Mouse (Mus musculus) liver, embryonic 12.5 days (tissue): Measurements from ENCODE around the gene Myo3b. TPM values are rescaled to one million over a fixed set of nuclear protein-coding genes. Genes with fewer than 3 reads are reported as not detected.

Experiments used
- ATAC-seq: fragments of 200-750 bp; cut with Nextera tagmentation; 2 replicates; pipeline ENCODE4 v1.8.0; 2017; ENCODE audit warnings: moderate number of reproducible peaks, mild to moderate bottlenecking, moderate library complexity
- H3K27ac ChIP-seq: fragments of 300-500 bp; sonication (generic); 2 replicates; pipeline ENCODE4 v1.5.1; 2016; ENCODE audit warnings: mild to moderate bottlenecking
- H3K27me3 ChIP-seq: fragments of 300-500 bp; sonication (generic); replicated peaks from 2 replicates; pipeline ENCODE4 v1.6.1; 2016; ENCODE audit warnings: mild to moderate bottlenecking, moderate library complexity
- H3K36me3 ChIP-seq: fragments of 300-500 bp; sonication (generic); 2 replicates; pipeline ENCODE4 v1.6.1; 2016; ENCODE audit warnings: mild to moderate bottlenecking, moderate library complexity
- H3K4me1 ChIP-seq: fragments of 300-500 bp; sonication (generic); 2 replicates; pipeline ENCODE4 v1.6.1; 2016
- H3K4me2 ChIP-seq: fragments of 300-500 bp; sonication (generic); 2 replicates; pipeline ENCODE4 v1.6.1; 2016; ENCODE audit warnings: mild to moderate bottlenecking, moderate library complexity
- H3K4me3 ChIP-seq: fragments of 300-500 bp; sonication (generic); 2 replicates; pipeline ENCODE4 v1.5.1; 2016; ENCODE audit warnings: mild to moderate bottlenecking, moderate library complexity
- H3K9ac ChIP-seq: fragments of 300-500 bp; sonication (generic); 2 replicates; pipeline ENCODE4 v1.6.1; 2016; ENCODE audit warnings: mild to moderate bottlenecking, moderate library complexity
- H3K9me3 ChIP-seq: fragments of 300-500 bp; sonication (generic); replicated peaks from 2 replicates; pipeline ENCODE4 v1.6.1; 2016; ENCODE audit warnings: mild to moderate bottlenecking, moderate library complexity
- WGBS: fragments of 180-500 bp; shearing (Covaris S2); methylation state at CpG from one replicate; pipeline ENCODE4 v1.1.7; 2016; ENCODE audit not compliant: insufficient replicate concordance; 5-methylcytosine and 5-hydroxymethylcytosine counted together
- polyA plus RNA-seq: library from polyadenylated mRNA; unstranded; fragments of >200 nt; fragmentation: Nextera tagmentation; extraction: Ambion mirVana; gene quantifications from 2 replicates; pipeline ENCODE4 v1.2.1, GENCODE M21; 2016

Gene Myo3b
- polyA plus RNA-seq, 1 experiment from 2014 or later, result not detected

- Histone ChIP-seq H3K4me1 (no peaks in the 10 kb centered on the region), H3K9me3 (no peaks in the 10 kb centered on the region), H3K36me3 (no peaks in the 10 kb centered on the region), H3K4me2 (no peak overlapping the region), H3K9ac (no peak overlapping the region), H3K27ac (no peak overlapping the region), H3K4me3 (no peak overlapping the region), H3K27me3 (no peaks in the 10 kb centered on the region)
- ATAC-seq, result no peak
- WGBS, result 58% methylated on average over 4 of the region's 4 CpGs
Observed at GRCm38 (mm10) chr2:70410298-70410885, 371.5 kb downstream of the Myo3b start.

- 74% methylated on average over 13 of the region's 13 CpGs for WGBS
- H3K4me3 ChIP-seq, result no peak overlapping the region
- H3K9ac ChIP-seq, result no peak overlapping the region
- no peaks in the 10 kb centered on the region for H3K27me3 ChIP-seq
- no peaks in the 10 kb centered on the region for H3K36me3 ChIP-seq
- no peak for ATAC-seq
- H3K9me3 ChIP-seq, result no peaks in the 10 kb centered on the region
- H3K27ac ChIP-seq, result no peak overlapping the region
- no peak overlapping the region for H3K4me2 ChIP-seq
- no peaks in the 10 kb centered on the region for H3K4me1 ChIP-seq
Observed at GRCm38 (mm10) chr2:70412315-70412714, 373.4 kb downstream of the Myo3b start.

GRCm38 (mm10) chr2:70414386-70414785 is 375.5 kb downstream of the Myo3b start:
- Histone ChIP-seq H3K4me1 (no peaks in the 10 kb centered on the region), H3K9ac (no peak overlapping the region), H3K36me3 (no peaks in the 10 kb centered on the region), H3K9me3 (no peaks in the 10 kb centered on the region), H3K4me2 (no peak overlapping the region), H3K27me3 (no peaks in the 10 kb centered on the region), H3K4me3 (no peak overlapping the region), H3K27ac (no peak overlapping the region)
- no peak for ATAC-seq
- 66% methylated on average over 1 of the region's 1 CpGs for WGBS

DNA sequence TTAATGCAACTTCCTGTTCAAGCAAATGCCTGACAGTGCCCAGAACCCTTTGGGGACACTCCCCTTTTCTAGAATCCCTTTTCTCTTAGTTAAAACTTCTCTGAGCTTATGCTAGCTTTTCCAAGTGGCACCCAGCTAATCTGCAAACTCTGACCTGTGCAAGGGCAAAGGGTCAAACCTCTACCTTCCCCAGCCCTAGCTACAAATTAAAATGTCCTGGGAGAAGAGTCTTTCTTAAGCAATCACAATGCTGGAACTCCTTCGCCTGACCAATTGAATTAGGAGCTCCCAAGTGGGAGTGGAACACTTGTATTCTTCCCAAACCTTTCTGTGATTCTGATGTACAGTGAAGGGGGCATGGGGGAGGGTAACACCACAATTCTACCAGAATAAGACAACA is 376.6 kb downstream of the Myo3b start:
- no peak overlapping the region for H3K27ac ChIP-seq
- no peaks in the 10 kb centered on the region for H3K4me1 ChIP-seq
- WGBS, result 58% methylated on average over 1 of the region's 1 CpGs
- H3K4me3 ChIP-seq, result no peak overlapping the region
- H3K36me3 ChIP-seq, result no peaks in the 10 kb centered on the region
- H3K4me2 ChIP-seq, result no peak overlapping the region
- ATAC-seq, result no peak
- H3K27me3 ChIP-seq, result no peaks in the 10 kb centered on the region
- H3K9me3 ChIP-seq, result no peaks in the 10 kb centered on the region
- H3K9ac ChIP-seq, result no peak overlapping the region

DNA sequence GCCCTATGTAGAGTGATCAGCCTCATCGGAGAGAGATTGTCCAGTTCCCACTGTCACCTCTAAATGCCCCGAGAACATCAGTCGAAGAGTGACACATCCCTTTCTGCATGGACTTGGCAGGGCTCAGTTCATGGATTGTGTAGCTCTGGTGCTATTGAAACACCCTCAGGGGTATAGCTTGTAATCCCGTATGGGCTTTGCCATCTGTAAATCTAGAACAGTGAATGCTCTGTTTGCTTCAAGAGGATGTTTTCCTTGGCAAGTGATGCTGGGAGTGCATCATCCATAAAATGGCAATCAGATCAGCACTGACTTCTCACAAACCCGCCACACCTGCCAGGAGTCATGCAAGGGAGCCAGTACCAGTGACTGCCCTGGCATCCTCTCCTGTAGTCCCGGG is 380.4 kb downstream of the Myo3b start:
- 70% methylated on average over 6 of the region's 6 CpGs for WGBS
- H3K27me3 ChIP-seq, result no peaks in the 10 kb centered on the region
- no peaks in the 10 kb centered on the region for H3K9me3 ChIP-seq
- no peak overlapping the region for H3K4me2 ChIP-seq
- no peak overlapping the region for H3K27ac ChIP-seq
- no peak for ATAC-seq
- H3K4me3 ChIP-seq, result no peak overlapping the region
- no peak overlapping the region for H3K9ac ChIP-seq
- H3K4me1 ChIP-seq, result no peaks in the 10 kb centered on the region
- no peaks in the 10 kb centered on the region for H3K36me3 ChIP-seq

DNA sequence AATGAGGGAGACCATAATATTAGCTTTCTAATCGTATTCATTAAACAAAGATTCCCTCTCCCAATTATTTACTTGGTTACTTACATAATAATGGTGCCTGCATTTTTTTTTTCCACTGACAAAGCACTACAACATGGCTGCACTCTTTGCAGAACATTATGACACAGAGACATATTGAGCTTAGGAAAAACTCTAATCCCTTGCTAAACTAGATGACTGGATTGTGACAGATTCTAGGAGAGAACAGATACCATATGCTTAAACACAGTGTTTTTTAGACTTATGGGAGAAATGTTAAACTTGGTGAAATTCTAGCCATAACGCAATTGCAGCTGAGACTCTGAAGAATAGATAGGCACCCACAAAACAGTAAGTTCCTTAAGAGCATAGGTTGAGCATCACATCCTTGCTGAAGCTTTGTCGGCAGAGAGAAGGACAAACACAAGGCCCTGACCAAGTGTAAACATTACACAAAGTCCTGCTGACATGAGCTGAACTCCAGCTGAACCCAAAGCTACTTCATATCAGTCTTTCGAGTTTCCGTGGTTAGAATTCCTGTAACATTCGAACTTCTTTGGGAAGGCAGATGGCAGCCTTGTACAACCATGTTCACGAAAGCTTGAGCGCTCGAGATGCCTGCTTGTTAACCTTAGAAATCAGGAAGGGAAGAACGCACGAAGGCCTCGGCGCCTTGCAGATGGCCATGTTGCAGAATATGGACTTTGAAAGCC is 382.4 kb downstream of the Myo3b start:
- no peak overlapping the region for H3K27ac ChIP-seq
- H3K36me3 ChIP-seq, result no peaks in the 10 kb centered on the region
- no peak overlapping the region for H3K9ac ChIP-seq
- H3K4me1 ChIP-seq, result no peaks in the 10 kb centered on the region
- H3K4me3 ChIP-seq, result no peak overlapping the region
- H3K4me2 ChIP-seq, result no peak overlapping the region
- H3K9me3 ChIP-seq, result no peaks in the 10 kb centered on the region
- 61% methylated on average over 13 of the region's 13 CpGs for WGBS
- no peaks in the 10 kb centered on the region for H3K27me3 ChIP-seq
- ATAC-seq, result no peak

- no peak overlapping the region for H3K9ac ChIP-seq
- ATAC-seq, result no peak
- WGBS, result 54% methylated on average over 11 of the region's 11 CpGs
Observed at GRCm38 (mm10) chr2:70425611-70426010, 386.7 kb downstream of the Myo3b start.

DNA sequence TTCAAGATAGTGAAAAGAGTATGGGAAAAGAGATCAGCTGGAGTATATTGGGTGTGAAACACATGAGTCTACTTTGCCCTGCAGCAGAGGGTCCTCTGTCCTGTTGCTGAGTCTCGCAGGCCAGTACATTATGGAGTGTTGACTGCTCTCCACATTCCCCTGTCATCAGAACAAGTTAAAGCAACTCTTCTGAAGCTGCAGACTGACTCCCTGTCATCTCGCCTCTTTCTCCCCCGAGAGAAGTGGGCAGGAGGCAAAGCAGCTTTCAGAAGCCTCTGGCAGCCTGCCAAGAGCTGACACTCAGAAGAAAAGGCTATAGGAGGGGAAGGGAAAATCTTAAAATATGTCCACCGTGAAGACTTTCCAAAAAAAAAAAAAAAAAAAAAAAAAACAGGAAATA is 404.1 kb downstream of the Myo3b start:
- no peak overlapping the region for H3K4me2 ChIP-seq
- H3K9ac ChIP-seq, result no peak overlapping the region
- H3K27ac ChIP-seq, result no peak overlapping the region
- 12% methylated on average over 4 of the region's 4 CpGs for WGBS
- no peaks in the 10 kb centered on the region for H3K36me3 ChIP-seq
- H3K4me1 ChIP-seq, result no peaks in the 10 kb centered on the region
- no peaks in the 10 kb centered on the region for H3K9me3 ChIP-seq
- H3K27me3 ChIP-seq, result peaks cover 8% of the 10 kb centered on the region; the same call in 1 of the 2 replicates
- H3K4me3 ChIP-seq, result no peak overlapping the region
- no peak for ATAC-seq

More at GRCm38 (mm10) chr2:70425611-70426010, 386.7 kb downstream of the Myo3b start:
- Histone ChIP-seq H3K36me3 (no peaks in the 10 kb centered on the region), H3K4me2 (no peak overlapping the region), H3K27ac (no peak overlapping the region), H3K9me3 (no peaks in the 10 kb centered on the region), H3K27me3 (no peaks in the 10 kb centered on the region), H3K4me3 (no peak overlapping the region), H3K4me1 (no peaks in the 10 kb centered on the region)

DNA sequence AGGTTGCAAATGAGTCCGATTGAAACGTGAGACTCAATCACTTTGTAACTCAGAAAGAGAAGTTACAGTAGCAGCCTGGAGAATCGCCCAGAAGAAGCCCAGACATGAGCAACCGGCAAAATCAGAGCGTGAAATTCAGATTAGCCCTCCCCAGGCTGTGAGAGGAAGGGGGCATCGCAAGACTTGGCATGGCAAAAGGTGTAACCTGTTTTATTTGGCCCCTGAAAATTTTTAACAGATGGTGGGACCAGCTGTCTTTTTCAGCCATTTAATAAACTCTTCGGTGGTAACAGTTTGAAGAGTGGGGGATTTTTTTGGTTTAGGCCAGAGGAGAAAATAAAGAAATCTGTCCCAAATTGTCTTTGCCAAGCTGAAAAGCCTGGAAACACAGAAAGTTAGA is 405.2 kb downstream of the Myo3b start:
- no peak overlapping the region for H3K4me3 ChIP-seq
- H3K9ac ChIP-seq, result no peak overlapping the region
- H3K36me3 ChIP-seq, result no peaks in the 10 kb centered on the region
- peaks cover 8% of the 10 kb centered on the region; the same call in 1 of the 2 replicates for H3K27me3 ChIP-seq
- no peaks in the 10 kb centered on the region for H3K4me1 ChIP-seq
- H3K27ac ChIP-seq, result no peak overlapping the region
- H3K4me2 ChIP-seq, result no peak overlapping the region
- WGBS, result 8% methylated on average over 7 of the region's 7 CpGs
- no peak for ATAC-seq
- H3K9me3 ChIP-seq, result no peaks in the 10 kb centered on the region

DNA sequence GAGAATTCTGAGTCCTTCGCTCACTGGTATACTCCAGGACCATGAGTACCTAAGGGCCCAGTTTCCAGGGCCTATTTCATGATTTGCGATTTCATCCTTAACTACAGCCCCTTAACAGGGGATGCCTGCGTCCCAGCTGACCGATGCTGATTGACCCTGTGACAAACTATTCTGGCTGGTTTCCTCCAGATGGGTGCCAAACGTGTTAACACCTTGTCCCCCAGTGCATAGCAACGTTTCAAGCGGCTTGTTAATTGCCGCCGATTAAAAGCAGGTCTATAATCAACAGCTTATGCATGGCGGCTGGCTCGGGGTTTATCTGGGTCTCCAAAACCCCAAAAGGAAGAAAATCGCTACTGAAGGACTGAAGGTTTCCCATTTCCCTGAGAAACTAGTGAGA is 417.3 kb downstream of the Myo3b start:
- WGBS, result 10% methylated on average over 12 of the region's 12 CpGs
- Histone ChIP-seq H3K27ac (no peak overlapping the region), H3K9me3 (no peaks in the 10 kb centered on the region), H3K4me3 (no peak overlapping the region), H3K9ac (no peak overlapping the region), H3K4me1 (no peaks in the 10 kb centered on the region), H3K36me3 (no peaks in the 10 kb centered on the region), H3K27me3 (peaks cover 26% of the 10 kb centered on the region), H3K4me2 (peak overlapping the region; percentile 38)
- ATAC-seq, result no peak

GRCm38 (mm10) chr2:70463606-70464005 is 424.7 kb downstream of the Myo3b start:
- Histone ChIP-seq H3K36me3 (no peaks in the 10 kb centered on the region), H3K4me2 (no peak overlapping the region), H3K9ac (no peak overlapping the region), H3K4me3 (no peak overlapping the region), H3K9me3 (no peaks in the 10 kb centered on the region), H3K27ac (no peak overlapping the region), H3K27me3 (peaks cover 8% of the 10 kb centered on the region; the same call in 1 of the 2 replicates), H3K4me1 (no peaks in the 10 kb centered on the region)
- 49% methylated on average over 1 of the region's 1 CpGs for WGBS
- ATAC-seq, result no peak

GRCm38 (mm10) chr2:70471136-70471535 is 432.2 kb downstream of the Myo3b start:
- Histone ChIP-seq H3K4me3 (no peak overlapping the region), H3K9ac (no peak overlapping the region), H3K4me1 (0 out of 2 replicates have a peak, but pooled peaks cover 5% of the 10 kb centered on the region), H3K27me3 (peaks cover 70% of the 10 kb centered on the region), H3K4me2 (no peak overlapping the region), H3K9me3 (no peaks in the 10 kb centered on the region), H3K36me3 (no peaks in the 10 kb centered on the region), H3K27ac (no peak overlapping the region)
- WGBS, result 18% methylated on average over 5 of the region's 5 CpGs
- ATAC-seq, result no peak
